Mouse (Mus musculus) left cerebral cortex, postnatal 14 days (tissue): ENCODE results near the gene Eng. TPM values are rescaled to one million over a fixed set of nuclear protein-coding genes. Genes with fewer than 3 reads are reported as not detected.
A peak's percentile ranks its signal among the peaks of the same experiment; 100 is the strongest.

Experiments
- DNase-seq, 2 experiments: peaks; one replicate each; pipeline ENCODE4 v3.0.0; 2021 to 2022; ENCODE audit warnings: low spot score in 2 of 2, mixed read lengths in 1 of 2
- intact Hi-C: fragments of 180-260 bp; cut with DNase I; formaldehyde crosslinking; loops from one replicate; pipeline ENCODE4 v1.15.1; 2025
- microRNA-seq, 2 experiments: library from miRNA; unstranded; fragments of <30 nt; microRNA quantifications; one replicate each; pipeline ENCODE4 v1.2.0; 2022
- total RNA-seq, 2 experiments: library from RNA; stranded (reverse); gene quantifications; 2 replicates each; pipeline ENCODE4 v1.2.3; 2021

The Eng gene
- total RNA-seq, 2 experiments from 2014 or later, result 30.7 to 34.5 TPM

DNA sequence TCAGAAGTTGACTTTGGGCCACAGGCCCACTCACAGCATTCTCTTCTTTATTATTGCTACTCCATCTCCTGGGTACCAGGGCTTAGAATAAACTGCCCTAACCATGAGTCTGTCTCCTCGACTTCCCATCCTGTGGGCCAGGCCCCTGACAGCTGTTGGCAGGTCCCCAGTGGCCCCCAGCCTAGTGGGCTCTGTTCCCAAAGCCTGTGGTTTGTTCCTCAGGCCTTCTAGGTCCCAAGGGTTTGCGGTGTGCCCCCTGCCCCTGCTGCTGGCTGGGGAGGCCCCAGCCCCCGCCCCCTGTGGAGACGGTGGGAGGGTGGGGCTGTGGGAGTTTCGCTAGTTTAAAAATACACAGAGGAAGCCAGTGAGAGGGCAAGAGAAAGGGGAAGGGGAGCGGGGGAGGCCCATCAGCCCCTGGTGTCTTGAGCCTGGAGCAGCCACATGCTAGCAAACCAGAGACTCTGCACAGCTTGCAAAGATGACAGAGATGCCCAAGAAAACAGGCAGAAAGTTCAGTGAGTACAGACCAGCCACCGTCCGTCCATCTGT lies 74.4 kb downstream of the Eng start, which contains the start of gene Sh2d3c:
TSS of gene Sh2d3c (plus strand) at position 375 of the 549 bp plus-strand sequence.
- intact Hi-C loops, result no loop called here
- DNase-seq, result peak in 1 of 2 experiments; percentile 43

DNA sequence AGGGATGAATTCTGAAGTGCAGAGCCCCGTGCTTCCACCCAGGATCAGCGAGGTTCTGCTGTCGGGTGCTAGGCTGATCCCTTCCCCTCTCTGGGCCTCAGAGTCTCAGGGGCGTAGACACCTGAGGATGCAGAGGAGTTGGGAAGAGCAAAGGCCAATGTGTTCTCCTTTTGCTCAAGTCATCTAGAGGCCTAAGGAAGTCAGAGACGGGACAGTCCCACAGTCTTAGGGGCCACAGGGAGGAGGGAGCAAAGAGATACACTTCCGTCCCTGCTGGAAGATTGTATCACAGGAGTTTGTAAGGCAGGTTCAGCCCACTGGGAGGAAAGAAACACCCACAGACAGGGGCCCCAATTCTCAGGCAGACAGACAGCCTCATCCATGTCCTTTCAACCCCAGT lies 75.7 kb downstream of the Eng start:
- no peak for DNase-seq

DNA sequence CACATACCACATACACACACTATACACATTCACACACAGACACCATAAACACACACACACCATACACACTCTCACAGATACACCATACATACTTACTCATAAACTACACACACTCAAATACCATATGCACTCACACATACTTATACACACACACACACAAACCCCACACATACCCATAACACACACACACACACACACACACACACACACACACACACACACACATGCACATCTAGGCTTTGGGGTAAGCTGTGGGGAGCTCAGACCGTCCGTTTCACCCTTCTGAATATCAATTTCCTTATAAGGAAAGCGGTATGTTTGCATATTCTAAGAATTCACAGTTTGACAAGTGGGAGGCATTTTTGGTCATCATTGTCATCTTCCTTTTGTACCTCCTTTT lies 76.2 kb downstream of the Eng start:
- DNase-seq, result no peak

More for the DNA sequence above, 75.7 kb downstream of the Eng start:
- intact Hi-C loops, result no loop called here

DNA sequence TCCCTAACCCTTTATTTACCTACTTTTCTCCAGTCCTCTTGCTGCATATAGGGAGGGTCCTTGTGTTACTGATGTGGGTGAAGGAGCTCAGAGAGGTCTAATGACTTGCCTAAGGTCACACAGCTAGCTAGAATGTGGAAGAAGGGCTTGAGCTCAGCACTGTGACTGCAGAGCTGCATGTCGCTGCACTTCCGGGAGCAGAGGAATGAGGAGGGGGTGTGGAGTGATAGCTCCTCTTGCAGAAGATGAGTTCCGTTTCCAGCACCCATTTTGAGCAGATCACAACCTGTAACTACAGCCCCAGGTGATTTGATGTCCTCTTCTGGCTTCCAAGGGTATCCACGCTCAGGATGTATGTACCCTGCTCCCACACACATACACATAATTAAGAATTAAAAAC lies 77.8 kb downstream of the Eng start:
- no peak for DNase-seq
- intact Hi-C loops, result no loop called here

More for the DNA sequence above, 76.2 kb downstream of the Eng start:
- intact Hi-C loops, result no loop called here

DNA sequence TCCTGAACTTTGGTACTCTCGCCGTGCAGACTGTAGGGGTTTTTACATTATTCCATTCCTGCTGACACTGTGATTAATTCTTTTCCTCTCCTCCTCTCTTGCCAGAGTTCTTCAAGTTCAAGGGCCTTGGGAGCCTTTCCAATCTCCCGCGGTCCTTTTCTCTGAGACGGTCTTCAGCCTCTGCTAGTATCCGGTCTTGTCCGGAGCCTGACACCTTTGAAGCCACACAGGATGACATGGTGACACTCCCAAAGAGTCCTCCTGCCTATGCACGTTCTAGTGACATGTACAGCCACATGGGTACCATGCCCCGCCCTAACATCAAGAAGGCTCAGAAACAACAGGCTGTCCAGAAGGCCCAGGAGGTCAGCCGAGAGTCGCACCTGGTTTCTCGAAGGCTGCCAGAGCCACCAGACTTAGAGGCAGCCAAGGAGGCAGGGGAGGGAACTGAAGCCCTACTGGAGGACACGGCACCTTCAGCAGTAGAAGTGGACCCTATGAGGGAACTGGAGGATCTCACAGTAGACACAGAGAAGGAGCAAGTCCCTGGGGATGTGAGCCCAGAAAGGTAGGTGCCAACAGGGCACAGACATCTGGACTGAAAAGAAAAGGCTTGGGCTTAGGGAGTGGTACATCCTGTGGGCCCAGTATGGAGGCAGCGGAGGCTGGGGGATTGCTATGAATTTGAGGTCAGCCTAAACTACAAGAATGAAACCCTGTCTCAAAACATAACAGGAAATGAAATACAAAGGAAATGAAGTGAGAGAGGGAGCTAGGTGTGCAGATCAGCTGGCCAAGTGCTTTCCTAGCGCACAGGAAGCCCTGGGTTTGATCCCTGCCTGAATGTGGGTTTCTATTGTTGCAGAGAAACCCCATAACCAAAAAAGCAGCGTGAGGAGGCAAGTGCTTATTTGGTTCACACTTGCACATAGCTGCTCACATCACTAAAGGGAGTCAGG lies 78.7 kb downstream of the Eng start:
- intact Hi-C loops, result no loop called here
- DNase-seq, result no peak

DNA sequence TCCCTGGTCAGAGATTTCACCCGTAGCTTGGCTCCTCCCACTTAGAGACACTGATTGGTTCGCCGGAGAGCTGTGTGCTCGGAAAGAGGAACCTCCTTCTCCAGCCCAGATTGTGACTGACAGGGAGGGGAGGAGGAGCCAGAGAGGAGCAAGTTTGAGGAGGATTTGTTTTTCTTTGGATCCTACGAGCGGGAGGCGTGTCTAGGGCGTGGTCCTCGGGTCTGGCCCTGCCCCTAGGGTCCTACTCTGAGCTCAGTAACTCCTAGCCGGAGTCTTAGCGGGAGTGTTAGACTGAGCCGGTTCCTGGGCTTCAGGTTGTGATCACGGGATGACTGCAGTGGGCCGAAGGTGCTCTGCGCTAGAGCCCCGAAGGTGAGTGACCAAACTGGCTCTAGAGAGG lies 81.0 kb downstream of the Eng start:
- peak; percentile 84 to 89 for DNase-seq
- intact Hi-C loops, result no loop called here

DNA sequence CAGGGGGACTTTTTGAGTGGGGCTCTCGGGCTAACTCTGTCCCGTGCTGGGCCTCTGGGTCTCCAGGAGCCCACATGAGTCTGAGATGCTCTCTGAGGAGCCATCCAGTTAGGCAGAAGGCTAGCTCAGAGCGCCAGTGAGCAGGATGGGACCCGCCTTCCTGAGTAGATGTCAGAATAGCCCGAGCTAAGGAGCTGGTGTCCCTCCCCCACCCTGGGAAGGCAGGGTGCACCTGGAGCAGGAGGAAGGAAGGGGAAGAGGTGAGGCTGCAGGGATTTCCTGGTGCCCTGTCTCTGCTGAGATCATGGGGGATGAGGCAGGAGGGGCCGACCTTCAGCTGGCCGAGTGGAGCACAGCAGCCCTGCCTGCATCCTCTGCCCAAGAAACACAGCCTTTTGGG lies 82.1 kb downstream of the Eng start:
- intact Hi-C loops, result no loop called here
- DNase-seq, result no peak

DNA sequence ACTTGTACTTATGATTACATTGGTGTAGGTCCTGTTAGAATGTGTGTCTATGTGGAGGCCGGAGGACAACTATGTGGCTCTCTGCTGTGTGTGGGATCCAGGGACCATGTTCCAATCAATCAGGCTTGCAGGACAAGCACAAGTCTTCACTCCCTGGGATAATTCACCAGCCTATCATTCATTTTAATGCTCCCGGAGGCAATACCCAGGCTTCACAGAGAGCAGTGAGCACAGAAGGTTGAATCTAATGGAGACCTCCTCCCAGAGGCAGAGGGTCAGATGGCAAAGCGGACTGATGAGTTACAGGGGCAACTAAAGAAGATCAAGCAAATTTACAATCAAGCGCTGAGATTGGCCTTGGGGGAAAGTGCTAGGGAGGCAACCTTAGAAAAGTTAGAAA lies 83.2 kb downstream of the Eng start:
- intact Hi-C loops, result no loop called here
- no peak for DNase-seq

DNA sequence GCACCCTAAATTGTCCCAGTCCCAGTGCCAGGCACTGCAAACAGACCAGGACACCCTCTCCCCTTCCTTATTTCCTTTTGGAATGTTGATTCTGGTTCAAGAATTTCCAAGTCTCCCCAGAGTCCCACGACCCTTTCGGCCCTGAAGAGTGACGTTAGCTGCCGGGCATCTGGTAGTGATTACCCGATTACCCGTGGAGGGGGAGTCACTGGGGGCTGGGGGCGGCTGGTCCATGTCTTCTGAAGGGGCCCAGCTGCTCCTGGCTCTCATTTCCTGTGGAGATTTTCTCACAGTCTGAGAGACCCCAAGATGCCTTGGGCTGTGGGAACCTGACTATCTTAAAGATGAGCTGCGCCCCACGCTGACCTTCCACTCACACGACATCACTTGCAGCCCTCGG lies 84.5 kb downstream of the Eng start:
- DNase-seq, result no peak
- intact Hi-C loops, result no loop called here

DNA sequence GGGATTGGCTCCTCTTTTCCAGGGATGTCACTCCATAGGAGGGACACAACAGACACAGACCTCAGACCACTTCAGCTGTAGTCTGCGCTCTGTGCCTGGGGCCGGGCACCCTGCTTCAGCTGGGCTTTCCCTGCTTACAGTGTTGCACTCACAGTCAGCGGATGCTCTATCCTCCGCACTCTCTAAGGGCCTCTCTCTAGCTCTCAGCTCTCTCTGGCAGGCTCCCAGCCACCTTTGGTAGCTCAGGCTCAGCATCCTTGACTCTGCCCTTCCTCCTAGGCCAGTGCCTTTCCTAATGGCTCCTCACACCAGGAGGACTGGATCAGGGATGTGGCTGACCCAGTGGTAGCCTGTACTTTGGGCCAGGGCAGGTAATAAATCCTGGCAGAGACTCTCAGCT lies 85.5 kb downstream of the Eng start:
- intact Hi-C loops, result no loop called here
- no peak for DNase-seq

Small RNAs within 50 kb of the gene (microRNA-seq; reads per million reads assigned to microRNA genes)
- gene Gm47291 (0 reads per million in 2 experiments), gene Mir1954 (0 reads per million in 2 experiments), gene Mir2861 (0 to 0.53 reads per million in 2 experiments), gene Mir3960 (0 reads per million in 2 experiments), gene Mir8093 (1.0 to 1.3 reads per million in 2 experiments)

Other genes with a start within 250 kb of the Eng start
- 1 to 10 TPM; 4.0 to 4.1 TPM for gene Naif1, start 196.1 kb upstream of the Eng start, total RNA-seq
- gene Slc25a25, start 195.2 kb upstream of the Eng start, total RNA-seq, result 10 to 100 TPM; 52.1 to 55.4 TPM
- 10 to 100 TPM; 35.2 to 44.4 TPM for gene Fam102a, start 111.3 kb upstream of the Eng start, total RNA-seq
- gene Dpm2, start 75.7 kb upstream of the Eng start, total RNA-seq, result 10 to 100 TPM; 78.7 to 86.3 TPM
- gene Pip5kl1, start 71.8 kb upstream of the Eng start, total RNA-seq, result 10 to 100 TPM; 12.7 to 14.3 TPM
- gene 9430097D07Rik, start 70.9 kb upstream of the Eng start, total RNA-seq, result 1 to 10 TPM in 1 of 2 experiments, under 1 TPM in 1; 0.86 to 1.1 TPM
- 10 to 100 TPM; 36.2 to 38.4 TPM for gene St6galnac4, start 59.5 kb upstream of the Eng start, total RNA-seq
- gene St6galnac6, start 46.9 kb upstream of the Eng start, total RNA-seq, result 100 to 1,000 TPM; 110 to 114 TPM
- 100 to 1,000 TPM; 162 to 164 TPM for gene Ak1, start 24.8 kb upstream of the Eng start, total RNA-seq
- gene Fpgs, start 57.5 kb downstream of the Eng start, total RNA-seq, result 10 to 100 TPM in 1 of 2 experiments, 1 to 10 TPM in 1; 9.5 to 10.1 TPM
- gene Cdk9, start 66.5 kb downstream of the Eng start, total RNA-seq, result 100 to 1,000 TPM; 100 to 106 TPM
- 10 to 100 TPM; 31.1 to 35.6 TPM for gene Sh2d3c, start 74.5 kb downstream of the Eng start, total RNA-seq
- 1 to 10 TPM; 2.2 to 3.8 TPM for gene 6330409D20Rik, start 94.4 kb downstream of the Eng start, total RNA-seq
- gene Tor2a, start 110.6 kb downstream of the Eng start, total RNA-seq, result 10 to 100 TPM; 27.6 to 30.4 TPM
- under 1 TPM; 0.23 to 0.35 TPM for gene Ttc16, start 129.0 kb downstream of the Eng start, total RNA-seq
- gene Ptrh1, start 129.2 kb downstream of the Eng start, total RNA-seq, result 1 to 10 TPM; 6.1 to 7.6 TPM
- under 1 TPM in 1 of 2 experiments, not detected in 1; 0.33 TPM for gene Cfap157, start 137.8 kb downstream of the Eng start, total RNA-seq
- 1,000 to 10,000 TPM; 1,032 to 1,038 TPM for gene Stxbp1, start 200.7 kb downstream of the Eng start, total RNA-seq
- gene Fam129b, start 229.5 kb downstream of the Eng start, total RNA-seq, result 10 to 100 TPM; 20.0 to 21.0 TPM